Mouse (Mus musculus): ENCODE results near the gene Havcr2.
"Not testable (repeated sequence)": the region's sequence is repeated elsewhere in the genome, so short reads cannot be mapped to it uniquely, and the experiment has no call there.

DNA sequence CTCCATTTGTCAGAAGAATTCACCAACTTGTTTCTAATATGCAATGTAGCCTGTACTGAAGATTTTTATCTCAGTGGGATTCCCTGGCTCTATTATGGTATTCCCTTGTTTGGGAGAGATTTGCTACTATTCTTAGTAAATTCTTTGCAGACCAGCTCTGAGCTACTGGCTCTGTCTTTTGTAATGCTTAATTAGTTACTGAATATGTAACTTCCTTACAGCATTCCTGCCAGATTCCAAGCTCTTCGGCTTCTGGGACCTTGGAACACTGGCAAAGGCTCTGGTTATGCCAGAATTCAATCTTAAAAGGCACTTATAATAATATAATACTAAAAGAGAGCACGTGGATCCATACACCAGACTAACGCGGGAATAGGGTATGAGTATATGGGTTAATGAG, 26.6 kb upstream of the Havcr2 start:
- TF ChIP-seq TAL1 (conservative IDR thresholded peaks at IDR 0.05; ENCODE audit: low read depth, low read length); CTCF (IDR thresholded peaks at IDR 0.05; ENCODE audit: low read depth, low read length): not testable (repeated sequence)
